10 mouse cellular contexts compared by ENCODE assay signal in genomic region chr3:73053451-73053931, GRCm38 (mm10). TPM values are rescaled to one million over a fixed set of nuclear protein-coding genes. Genes with fewer than 3 reads are reported as not detected.
DNase-seq lines count a peak whose midpoint lies in the region; ATAC-seq and TF ChIP-seq lines count a peak whose summit lies in the region.
"Had no signal": no experiment of that assay in that cellular context is flagged by ENCODE, and none has a peak within 500 bp of the region (broad histone marks: within the 10 kb centered on the region; RNA-seq: fewer than 3 reads in every experiment).

No protein-coding gene starts in this region.

- H3K4me1 ChIP-seq in lung, postnatal 0 days (ENCODE audit: insufficient read depth, low read depth, low read length): no peaks in the 10 kb centered on the region; the same call in 1 of the 2 replicates
- peaks cover 19% of the 10 kb centered on the region for H3K4me1 ChIP-seq in hindbrain, embryonic 15.5 days (replicated peaks)
- peaks cover 26% of the 10 kb centered on the region for H3K4me1 ChIP-seq in midbrain, embryonic 13.5 days (replicated peaks)
- no peaks in the 10 kb centered on the region for H3K4me1 ChIP-seq in lung, adult 2 months (ENCODE audit: control insufficient read depth, insufficient read depth, low read length)

- H3K4me3 ChIP-seq in lung, postnatal 0 days (ENCODE audit: low read depth, low read length): peak overlapping the region; percentile 28
- peak overlapping the region; percentile 58 for H3K4me3 ChIP-seq in hindbrain, embryonic 15.5 days
- peak overlapping the region; percentile 55 for H3K4me3 ChIP-seq in midbrain, embryonic 13.5 days (replicated peaks)
- H3K4me3 ChIP-seq in lung, adult 2 months (replicated peaks; ENCODE audit: extremely low read depth, low read depth, low read length): no peak overlapping the region
- H3K4me3 ChIP-seq: erythroblast, embryonic 14.5 days had no signal

- H3K4me2 ChIP-seq in lung, postnatal 0 days (replicated peaks; ENCODE audit: low read depth, low read length): peak overlapping the region; percentile 51
- peak overlapping the region; percentile 69 for H3K4me2 ChIP-seq in hindbrain, embryonic 15.5 days
- H3K4me2 ChIP-seq in midbrain, embryonic 13.5 days (replicated peaks): peak overlapping the region; percentile 69

- peaks cover 6% of the 10 kb centered on the region; the same call in 1 of the 2 replicates for H3K27me3 ChIP-seq in lung, postnatal 0 days (replicated peaks; ENCODE audit: insufficient read depth, low read length)
- no peaks in the 10 kb centered on the region for H3K27me3 ChIP-seq in hindbrain, embryonic 15.5 days
- H3K27me3 ChIP-seq in midbrain, embryonic 13.5 days: peaks cover 14% of the 10 kb centered on the region

- TF ChIP-seq EP300 in lung, postnatal 0 days (IDR thresholded peaks at IDR 0.05): no peak

- peak; percentile 60 for DNase-seq in embryo, embryonic 10 days (ENCODE audit: low spot score)
- no peak for DNase-seq in embryo, embryonic 9.5 days (ENCODE audit: extremely low spot score)
- DNase-seq in lung, postnatal 0 days (ENCODE audit: low spot score): no peak
- no peak for DNase-seq in lung, postnatal 36 days
- DNase-seq in T-cell, adult 2 months (ENCODE audit: low spot score): no peak
- no peak for DNase-seq in lung, adult 2 months

- WGBS in lung, postnatal 0 days: 3% methylated on average over 26 of the region's 26 CpGs
- WGBS in hindbrain, embryonic 15.5 days: under 1% methylated on average over 26 of the region's 26 CpGs
- under 1% methylated on average over 26 of the region's 26 CpGs for WGBS in midbrain, embryonic 13.5 days
- 4% methylated on average over 26 of the region's 26 CpGs for WGBS in lung, adult 2 months

- H3K36me3 ChIP-seq in lung, postnatal 0 days (ENCODE audit: insufficient read depth, low read length): no peaks in the 10 kb centered on the region
- peaks cover 18% of the 10 kb centered on the region for H3K36me3 ChIP-seq in hindbrain, embryonic 15.5 days
- H3K36me3 ChIP-seq in midbrain, embryonic 13.5 days: peaks cover 22% of the 10 kb centered on the region

- no peak for ATAC-seq in lung, postnatal 0 days
- ATAC-seq in hindbrain, embryonic 15.5 days (ENCODE audit: low FRiP score, low read depth): peak; percentile 82
- ATAC-seq in midbrain, embryonic 13.5 days: peak; percentile 86

- TF ChIP-seq POLR2A in lung, adult 2 months (IDR thresholded peaks at IDR 0.05; ENCODE audit: borderline replicate concordance, extremely low read depth, low read depth, low read length): no peak

- no peak overlapping the region for H3K27ac ChIP-seq in lung, postnatal 0 days (ENCODE audit: low read length)
- H3K27ac ChIP-seq in hindbrain, embryonic 15.5 days (replicated peaks): peak overlapping the region; percentile 88
- peak overlapping the region; percentile 74 for H3K27ac ChIP-seq in midbrain, embryonic 13.5 days

- TF ChIP-seq CTCF in lung, postnatal 0 days (IDR thresholded peaks at IDR 0.05): no peak
- no peak for TF ChIP-seq CTCF in lung, adult 2 months (IDR thresholded peaks at IDR 0.05; ENCODE audit: insufficient read depth, low read length)

- no peaks in the 10 kb centered on the region for H3K9me3 ChIP-seq in lung, postnatal 0 days (ENCODE audit: low read length)
- H3K9me3 ChIP-seq in hindbrain, embryonic 15.5 days: no peaks in the 10 kb centered on the region
- no peaks in the 10 kb centered on the region for H3K9me3 ChIP-seq in midbrain, embryonic 13.5 days

- no peak overlapping the region for H3K9ac ChIP-seq in lung, postnatal 0 days (replicated peaks; ENCODE audit: low read depth)
- H3K9ac ChIP-seq in hindbrain, embryonic 15.5 days: peak overlapping the region; percentile 75
- H3K9ac ChIP-seq in midbrain, embryonic 13.5 days (replicated peaks): peak overlapping the region; percentile 73

RNA-seq across cellular contexts. Expression of gene Slitrk3, which starts 4.1 kb away (rescaled TPM):
- polyA plus RNA-seq in lung, postnatal 0 days (2015; fragmentation: Nextera tagmentation; extraction: Ambion mirVana): 0.04 TPM in 1 of 2 replicates, not detected in the other
- 23.7 and 24.6 TPM in 2 replicates for polyA plus RNA-seq in hindbrain, embryonic 15.5 days (2015; fragmentation: Nextera tagmentation; extraction: Ambion mirVana)
- polyA plus RNA-seq in midbrain, embryonic 13.5 days (2015; fragmentation: Nextera tagmentation; extraction: Ambion mirVana): 11.1 and 11.6 TPM in 2 replicates
- 0.05 TPM in 1 of 2 replicates, not detected in the other for polyA plus RNA-seq in lung, adult 2 months (2012; rRNA removed)
- polyA plus RNA-seq: C2C12; erythroblast, embryonic 14.5 days had no signal

Comparison
In these comparisons a context has a peak if more than half of its experiments do, and no peak if none do; other contexts are left out.
1. RNA of gene Slitrk3, which starts 4.1 kb away (polyA plus RNA-seq): 23.7 to 24.6 TPM in hindbrain, embryonic 15.5 days and 11.1 to 11.6 TPM in midbrain, embryonic 13.5 days; 0.05 TPM in lung, adult 2 months and 0.04 TPM in lung, postnatal 0 days; every median in the first group is over 10 times any median in the second.
2. Peak in every context shown above with its lines, with median percentiles within 50 percentile points of each other: H3K4me2 ChIP-seq.